Mouse (Mus musculus): Measurements from ENCODE around the gene Tmed1. TPM values are rescaled to one million over a fixed set of nuclear protein-coding genes. Genes with fewer than 3 reads are reported as not detected.
"Not testable (repeated sequence)": the region's sequence is repeated elsewhere in the genome, so short reads cannot be mapped to it uniquely, and the experiment has no call there.

The Tmed1 gene
- polyA plus RNA-seq, 1 experiment from 2014 or later: 48.0 TPM

- H3K4me2 ChIP-seq (ENCODE audit: low read length): peak overlapping the region; percentile 67
- peak; percentile 80 for DNase-seq
- under 1% methylated on average over 61 of the region's 66 CpGs for WGBS
- peaks cover 13% of the 10 kb centered on the region for H3K36me3 ChIP-seq (ENCODE audit: control insufficient read depth, insufficient read depth, low read length)
- no peaks in the 10 kb centered on the region for H3K27me3 ChIP-seq (ENCODE audit: control insufficient read depth, insufficient read depth, low read length)
- ATAC-seq (ENCODE audit: low FRiP score, low TSS enrichment): peak; percentile 32
- H3K9me3 ChIP-seq (ENCODE audit: control insufficient read depth, low read length): no peaks in the 10 kb centered on the region
- peak overlapping the region; percentile 98 for H3K27ac ChIP-seq (replicated peaks; ENCODE audit: low read depth, low read length)
- H3K4me3 ChIP-seq (replicated peaks; ENCODE audit: low read depth, low read length): peak overlapping the region; percentile 74
- peaks cover 18% of the 10 kb centered on the region for H3K4me1 ChIP-seq (ENCODE audit: control insufficient read depth, insufficient read depth, low read length)
- H3K9ac ChIP-seq (replicated peaks; ENCODE audit: low read length): peak overlapping the region; percentile 94
Observed at GRCm38 (mm10) chr9:21547075-21547941, 37.3 kb upstream of the Tmed1 start.

GRCm38 (mm10) chr9:21546789-21547074 is 36.7 kb upstream of the Tmed1 start, which contains the start of gene Carm1:
Gene Carm1 (plus strand): TSS chr9:21546894.
- H3K4me3 ChIP-seq (replicated peaks; ENCODE audit: low read depth, low read length): peak within 1 kb of the TSS; percentile 74
- DNase-seq (no peak), ATAC-seq (ENCODE audit: low FRiP score, low TSS enrichment) (no peak)
- peaks cover 13% of the 10 kb centered on the region for H3K36me3 ChIP-seq (ENCODE audit: control insufficient read depth, insufficient read depth, low read length)
- peak within 1 kb of the TSS; percentile 98 for H3K27ac ChIP-seq (replicated peaks; ENCODE audit: low read depth, low read length)
- peaks cover 18% of the 10 kb centered on the region for H3K4me1 ChIP-seq (ENCODE audit: control insufficient read depth, insufficient read depth, low read length)
- H3K9me3 ChIP-seq (ENCODE audit: control insufficient read depth, low read length): no peaks in the 10 kb centered on the region
- H3K4me2 ChIP-seq (ENCODE audit: low read length): peak within 1 kb of the TSS; percentile 67
- no peaks in the 10 kb centered on the region for H3K27me3 ChIP-seq (ENCODE audit: control insufficient read depth, insufficient read depth, low read length)
- peak within 1 kb of the TSS; percentile 94 for H3K9ac ChIP-seq (replicated peaks; ENCODE audit: low read length)
- WGBS: under 1% methylated on average over 42 of the region's 52 CpGs

- peak overlapping the region; percentile 67 for H3K4me2 ChIP-seq (ENCODE audit: low read length)
- ATAC-seq (ENCODE audit: low FRiP score, low TSS enrichment) (peak; percentile 95), DNase-seq (peak; percentile 99)
- H3K4me3 ChIP-seq (replicated peaks; ENCODE audit: low read depth, low read length): peak overlapping the region; percentile 74
- H3K27ac ChIP-seq (replicated peaks; ENCODE audit: low read depth, low read length): peak overlapping the region; percentile 98
- peak overlapping the region; percentile 94 for H3K9ac ChIP-seq (replicated peaks; ENCODE audit: low read length)
- H3K4me1 ChIP-seq (ENCODE audit: control insufficient read depth, insufficient read depth, low read length): peaks cover 18% of the 10 kb centered on the region
- under 1% methylated on average over 66 of the region's 67 CpGs for WGBS
- H3K27me3 ChIP-seq (ENCODE audit: control insufficient read depth, insufficient read depth, low read length): no peaks in the 10 kb centered on the region
- peaks cover 8% of the 10 kb centered on the region for H3K36me3 ChIP-seq (ENCODE audit: control insufficient read depth, insufficient read depth, low read length)
- H3K9me3 ChIP-seq (ENCODE audit: control insufficient read depth, low read length): no peaks in the 10 kb centered on the region
Observed at GRCm38 (mm10) chr9:21545916-21546788, 36.1 kb upstream of the Tmed1 start.

GRCm38 (mm10) chr9:21545351-21545915 is 35.4 kb upstream of the Tmed1 start:
- Histone ChIP-seq H3K4me2 (ENCODE audit: low read length) (peak overlapping the region; percentile 67), H3K9ac (replicated peaks; ENCODE audit: low read length) (peak overlapping the region; percentile 94), H3K27me3 (ENCODE audit: control insufficient read depth, insufficient read depth, low read length) (no peaks in the 10 kb centered on the region), H3K9me3 (ENCODE audit: control insufficient read depth, low read length) (no peaks in the 10 kb centered on the region), H3K4me1 (ENCODE audit: control insufficient read depth, insufficient read depth, low read length) (peaks cover 18% of the 10 kb centered on the region), H3K4me3 (replicated peaks; ENCODE audit: low read depth, low read length) (peak overlapping the region; percentile 74), H3K27ac (replicated peaks; ENCODE audit: low read depth, low read length) (peak overlapping the region; percentile 98), H3K36me3 (ENCODE audit: control insufficient read depth, insufficient read depth, low read length) (peaks cover 3% of the 10 kb centered on the region; the same call in 1 of the 2 replicates)
- ATAC-seq (ENCODE audit: low FRiP score, low TSS enrichment): peak; percentile 32
- no peak for DNase-seq
- WGBS: 4% methylated on average over 9 of the region's 9 CpGs

- 90% methylated on average over 2 of the region's 2 CpGs for WGBS
- not testable (repeated sequence) for H3K9ac ChIP-seq (replicated peaks; ENCODE audit: low read length); DNase-seq; H3K4me2 ChIP-seq (ENCODE audit: low read length); H3K27ac ChIP-seq (replicated peaks; ENCODE audit: low read depth, low read length); H3K9me3 ChIP-seq (ENCODE audit: control insufficient read depth, low read length); H3K36me3 ChIP-seq (ENCODE audit: control insufficient read depth, insufficient read depth, low read length); ATAC-seq (ENCODE audit: low FRiP score, low TSS enrichment); H3K27me3 ChIP-seq (ENCODE audit: control insufficient read depth, insufficient read depth, low read length); H3K4me1 ChIP-seq (ENCODE audit: control insufficient read depth, insufficient read depth, low read length); H3K4me3 ChIP-seq (replicated peaks; ENCODE audit: low read depth, low read length)
Observed at GRCm38 (mm10) chr9:21542001-21542400, 31.9 kb upstream of the Tmed1 start.

- H3K4me3 ChIP-seq (replicated peaks; ENCODE audit: low read depth, low read length): no peak overlapping the region
- no peak for ATAC-seq (ENCODE audit: low FRiP score, low TSS enrichment)
- H3K9me3 ChIP-seq (ENCODE audit: control insufficient read depth, low read length): no peaks in the 10 kb centered on the region
- no peak overlapping the region for H3K4me2 ChIP-seq (ENCODE audit: low read length)
- WGBS: 82% methylated on average over 7 of the region's 7 CpGs
- no peaks in the 10 kb centered on the region for H3K36me3 ChIP-seq (ENCODE audit: control insufficient read depth, insufficient read depth, low read length)
- H3K27me3 ChIP-seq (ENCODE audit: control insufficient read depth, insufficient read depth, low read length): no peaks in the 10 kb centered on the region
- no peak for DNase-seq
- no peak overlapping the region for H3K27ac ChIP-seq (replicated peaks; ENCODE audit: low read depth, low read length)
- H3K4me1 ChIP-seq (ENCODE audit: control insufficient read depth, insufficient read depth, low read length): 0 out of 2 replicates have a peak, but pooled peaks cover 6% of the 10 kb centered on the region
- no peak overlapping the region for H3K9ac ChIP-seq (replicated peaks; ENCODE audit: low read length)
Observed at GRCm38 (mm10) chr9:21539981-21540753, 30.1 kb upstream of the Tmed1 start.

- ATAC-seq (ENCODE audit: low FRiP score, low TSS enrichment) (no peak), DNase-seq (no peak)
- Histone ChIP-seq H3K4me3 (replicated peaks; ENCODE audit: low read depth, low read length) (no peak overlapping the region), H3K36me3 (ENCODE audit: control insufficient read depth, insufficient read depth, low read length) (no peaks in the 10 kb centered on the region), H3K9ac (replicated peaks; ENCODE audit: low read length) (no peak overlapping the region), H3K4me2 (ENCODE audit: low read length) (no peak overlapping the region), H3K27me3 (ENCODE audit: control insufficient read depth, insufficient read depth, low read length) (no peaks in the 10 kb centered on the region), H3K4me1 (ENCODE audit: control insufficient read depth, insufficient read depth, low read length) (no peaks in the 10 kb centered on the region), H3K9me3 (ENCODE audit: control insufficient read depth, low read length) (no peaks in the 10 kb centered on the region), H3K27ac (replicated peaks; ENCODE audit: low read depth, low read length) (no peak overlapping the region)
- 70% methylated on average over 4 of the region's 4 CpGs for WGBS
Observed at GRCm38 (mm10) chr9:21537009-21537408, 27.0 kb upstream of the Tmed1 start.

GRCm38 (mm10) chr9:21536501-21536900 is 26.4 kb upstream of the Tmed1 start:
- Histone ChIP-seq H3K27ac (replicated peaks; ENCODE audit: low read depth, low read length) (no peak overlapping the region), H3K9ac (replicated peaks; ENCODE audit: low read length) (no peak overlapping the region), H3K36me3 (ENCODE audit: control insufficient read depth, insufficient read depth, low read length) (no peaks in the 10 kb centered on the region), H3K4me3 (replicated peaks; ENCODE audit: low read depth, low read length) (no peak overlapping the region), H3K27me3 (ENCODE audit: control insufficient read depth, insufficient read depth, low read length) (no peaks in the 10 kb centered on the region), H3K4me1 (ENCODE audit: control insufficient read depth, insufficient read depth, low read length) (no peaks in the 10 kb centered on the region), H3K4me2 (ENCODE audit: low read length) (no peak overlapping the region), H3K9me3 (ENCODE audit: control insufficient read depth, low read length) (no peaks in the 10 kb centered on the region)
- DNase-seq: no peak
- WGBS: 96% methylated on average over 14 of the region's 14 CpGs
- no peak for ATAC-seq (ENCODE audit: low FRiP score, low TSS enrichment)
